Mouse (Mus musculus) embryonic facial prominence, embryonic 14.5 days (tissue): Measurements from ENCODE around the gene Ncbp3. TPM values are rescaled to one million over a fixed set of nuclear protein-coding genes. Genes with fewer than 3 reads are reported as not detected.
"Not testable (repeated sequence)": the region's sequence is repeated elsewhere in the genome, so short reads cannot be mapped to it uniquely, and the experiment has no call there.

Experiments
- ATAC-seq: fragments of 200-750 bp; cut with Nextera tagmentation; 2 replicates; pipeline ENCODE4 v1.8.0; 2017; ENCODE audit warnings: low read depth, moderate number of reproducible peaks, moderate TSS enrichment
- DNase-seq: peaks from one replicate; pipeline ENCODE4 v3.0.0-alpha.2; 2015; ENCODE audit warnings: low spot score
- H3K27ac ChIP-seq: fragments of 300-500 bp; sonication (generic); replicated peaks from 2 replicates; pipeline ENCODE4 v1.5.1; 2014; ENCODE audit warnings: low read depth, mild to moderate bottlenecking, low read length, moderate library complexity
- H3K27me3 ChIP-seq: fragments of 300-500 bp; sonication (generic); replicated peaks from 2 replicates; pipeline ENCODE4 v1.6.1; 2014; ENCODE audit warnings: low read length; ENCODE audit not compliant: control insufficient read depth, insufficient read depth
- H3K36me3 ChIP-seq: fragments of 300-500 bp; sonication (generic); 2 replicates; pipeline ENCODE4 v1.6.1; 2014; ENCODE audit warnings: low read length, mixed read lengths; ENCODE audit not compliant: control insufficient read depth, insufficient read depth
- H3K4me1 ChIP-seq: fragments of 300-500 bp; sonication (generic); 2 replicates; pipeline ENCODE4 v1.6.1; 2014; ENCODE audit warnings: antibody characterized with exemption, low read length; ENCODE audit not compliant: control insufficient read depth, insufficient read depth
- H3K4me2 ChIP-seq: fragments of 300-500 bp; sonication (generic); 2 replicates; pipeline ENCODE4 v1.6.1; 2014; ENCODE audit warnings: low read depth, mild to moderate bottlenecking, low read length, moderate library complexity, mixed read lengths
- H3K4me3 ChIP-seq: fragments of 300-500 bp; sonication (generic); 2 replicates; pipeline ENCODE4 v1.5.1; 2014; ENCODE audit warnings: low read depth, mild to moderate bottlenecking, low read length
- H3K9ac ChIP-seq: fragments of 300-500 bp; sonication (generic); 2 replicates; pipeline ENCODE4 v1.6.1; 2014; ENCODE audit warnings: low read depth, mild to moderate bottlenecking, low read length, moderate library complexity, mixed read lengths
- H3K9me3 ChIP-seq: fragments of 300-500 bp; sonication (generic); 2 replicates; pipeline ENCODE4 v1.6.1; 2016; ENCODE audit warnings: low read length; ENCODE audit not compliant: control insufficient read depth
- WGBS: fragments of 180-500 bp; shearing (Covaris S2); extraction: QIAGEN DNeasy Blood & Tissue Kit; methylation state at CpG from one replicate; pipeline ENCODE4 v1.1.7; 2014; 5-methylcytosine and 5-hydroxymethylcytosine counted together
- polyA plus RNA-seq: library from polyadenylated mRNA; unstranded; fragments of >200 nt; fragmentation: Nextera tagmentation; extraction: Ambion mirVana; gene quantifications from 2 replicates; pipeline ENCODE4 v1.2.1, GENCODE M21; 2014

Gene Ncbp3
- polyA plus RNA-seq, 1 experiment from 2014 or later, result 9.5 TPM

DNA sequence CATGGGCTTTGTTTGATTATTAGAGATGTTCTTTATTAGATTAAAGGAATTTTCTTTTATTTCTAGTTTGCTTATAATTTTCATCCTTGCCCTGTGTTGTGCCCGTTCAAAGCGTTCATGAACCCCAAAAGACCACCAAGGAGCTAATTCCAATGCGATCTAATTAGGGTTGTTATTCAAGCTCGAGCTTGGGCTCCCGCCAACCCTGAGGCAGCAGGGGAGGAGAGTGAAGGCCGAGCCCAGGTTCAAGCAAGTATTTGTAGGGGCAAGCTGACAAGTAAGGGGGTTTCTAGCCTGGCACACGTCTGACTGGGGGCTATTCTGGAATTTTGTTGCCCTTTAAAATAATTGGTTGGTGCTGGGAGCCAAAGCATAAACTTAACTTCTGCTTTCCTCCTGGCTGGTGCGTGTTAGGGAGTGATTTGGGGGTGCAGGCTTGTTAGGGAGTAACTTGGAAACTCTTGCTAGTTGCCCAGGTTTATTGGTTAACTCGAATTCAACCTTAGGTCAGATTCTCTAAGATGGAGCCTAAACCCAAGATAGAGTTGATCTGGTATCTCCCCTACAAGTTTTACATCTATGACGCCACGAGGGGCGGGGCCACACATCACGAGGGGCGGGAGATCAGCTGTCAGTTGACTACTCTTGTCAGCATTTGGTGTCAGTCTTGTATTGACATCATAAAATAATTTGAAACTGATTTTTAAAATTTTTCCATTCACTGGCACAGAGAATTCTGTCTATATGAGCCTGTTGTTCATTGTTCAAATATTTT, 52.6 kb downstream of the Ncbp3 start:
- ATAC-seq, result no peak
- H3K4me1 ChIP-seq, result no peaks in the 10 kb centered on the region
- H3K9me3 ChIP-seq, result no peaks in the 10 kb centered on the region
- no peak overlapping the region for H3K27ac ChIP-seq
- no peak for DNase-seq
- H3K4me2 ChIP-seq, result no peak overlapping the region
- H3K27me3 ChIP-seq, result no peaks in the 10 kb centered on the region
- H3K4me3 ChIP-seq, result no peak overlapping the region
- no peaks in the 10 kb centered on the region for H3K36me3 ChIP-seq
- 64% methylated on average over 14 of the region's 14 CpGs for WGBS
- no peak overlapping the region for H3K9ac ChIP-seq

DNA sequence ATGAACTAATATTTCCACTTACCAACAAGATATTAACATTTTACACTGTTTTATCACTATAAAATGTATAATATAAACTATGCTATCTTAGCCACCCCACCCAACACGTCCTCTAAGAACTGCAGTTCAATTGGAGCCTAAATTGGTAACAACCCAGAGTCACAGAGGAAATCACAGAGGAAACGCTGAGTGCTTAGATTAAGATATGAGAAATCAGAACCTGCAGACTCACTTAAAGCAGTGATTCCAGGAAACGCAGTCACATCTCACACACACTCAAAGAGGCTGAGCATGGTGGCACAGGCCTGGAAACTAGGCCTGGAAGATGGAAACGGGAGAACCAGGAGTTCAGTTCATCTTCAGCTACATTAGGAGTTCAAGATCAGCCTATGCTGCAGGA, 53.7 kb downstream of the Ncbp3 start:
- Histone ChIP-seq H3K27me3 (no peaks in the 10 kb centered on the region), H3K4me1 (no peaks in the 10 kb centered on the region), H3K27ac (no peak overlapping the region), H3K9me3 (no peaks in the 10 kb centered on the region), H3K36me3 (no peaks in the 10 kb centered on the region), H3K9ac (no peak overlapping the region), H3K4me3 (no peak overlapping the region), H3K4me2 (no peak overlapping the region)
- ATAC-seq (no peak), DNase-seq (no peak)
- WGBS, result 76% methylated on average over 4 of the region's 4 CpGs

DNA sequence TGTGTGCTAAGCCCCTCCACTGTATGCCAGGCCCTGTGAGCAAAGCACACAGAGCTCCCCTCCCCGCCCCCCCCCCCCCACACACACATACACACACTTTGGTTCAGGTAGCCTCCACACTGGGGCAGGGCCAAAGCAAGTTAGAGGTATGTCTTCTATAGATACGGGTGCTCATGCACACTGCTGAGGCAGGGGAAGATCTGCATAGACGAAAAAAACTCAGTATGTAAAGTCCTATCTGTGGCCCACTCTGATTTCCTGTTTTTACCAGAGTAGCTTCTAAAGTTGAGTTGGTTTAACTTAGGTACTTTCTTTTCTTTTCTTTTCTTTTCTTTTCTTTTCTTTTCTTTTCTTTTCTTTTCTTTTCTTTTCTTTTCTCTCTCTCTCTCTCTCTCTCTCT, 57.7 kb downstream of the Ncbp3 start:
- ATAC-seq, result no peak
- Histone ChIP-seq H3K27me3 (no peaks in the 10 kb centered on the region), H3K36me3 (no peaks in the 10 kb centered on the region), H3K9ac (no peak overlapping the region), H3K27ac (no peak overlapping the region), H3K9me3 (no peaks in the 10 kb centered on the region), H3K4me3 (no peak overlapping the region), H3K4me1 (no peaks in the 10 kb centered on the region), H3K4me2 (no peak overlapping the region)
- no peak for DNase-seq
- 59% methylated on average over 3 of the region's 3 CpGs for WGBS

DNA sequence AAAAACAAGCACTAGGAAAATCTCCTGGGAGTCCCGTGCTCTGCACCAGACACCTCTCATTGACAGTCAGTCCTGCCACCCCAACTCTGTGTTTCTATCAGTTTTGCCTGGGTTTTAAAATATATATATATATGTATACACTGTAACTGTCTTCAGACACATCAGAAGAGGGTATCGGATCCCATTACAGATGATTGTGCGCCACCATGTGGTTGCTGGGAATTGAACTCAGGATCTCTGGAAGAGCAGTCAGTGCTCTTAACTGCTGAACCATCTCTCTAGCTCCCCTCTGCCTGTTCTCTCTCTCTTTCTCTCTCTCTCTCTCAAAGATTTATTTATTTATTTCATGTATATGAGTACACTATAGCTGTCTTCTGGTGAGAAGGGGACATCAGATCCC, 59.8 kb downstream of the Ncbp3 start:
- H3K9ac ChIP-seq, H3K36me3 ChIP-seq, H3K27ac ChIP-seq, H3K4me3 ChIP-seq, H3K4me1 ChIP-seq, ATAC-seq, DNase-seq, H3K4me2 ChIP-seq, H3K27me3 ChIP-seq, H3K9me3 ChIP-seq: not testable (repeated sequence)
- 28% methylated on average over 3 of the region's 3 CpGs for WGBS

DNA sequence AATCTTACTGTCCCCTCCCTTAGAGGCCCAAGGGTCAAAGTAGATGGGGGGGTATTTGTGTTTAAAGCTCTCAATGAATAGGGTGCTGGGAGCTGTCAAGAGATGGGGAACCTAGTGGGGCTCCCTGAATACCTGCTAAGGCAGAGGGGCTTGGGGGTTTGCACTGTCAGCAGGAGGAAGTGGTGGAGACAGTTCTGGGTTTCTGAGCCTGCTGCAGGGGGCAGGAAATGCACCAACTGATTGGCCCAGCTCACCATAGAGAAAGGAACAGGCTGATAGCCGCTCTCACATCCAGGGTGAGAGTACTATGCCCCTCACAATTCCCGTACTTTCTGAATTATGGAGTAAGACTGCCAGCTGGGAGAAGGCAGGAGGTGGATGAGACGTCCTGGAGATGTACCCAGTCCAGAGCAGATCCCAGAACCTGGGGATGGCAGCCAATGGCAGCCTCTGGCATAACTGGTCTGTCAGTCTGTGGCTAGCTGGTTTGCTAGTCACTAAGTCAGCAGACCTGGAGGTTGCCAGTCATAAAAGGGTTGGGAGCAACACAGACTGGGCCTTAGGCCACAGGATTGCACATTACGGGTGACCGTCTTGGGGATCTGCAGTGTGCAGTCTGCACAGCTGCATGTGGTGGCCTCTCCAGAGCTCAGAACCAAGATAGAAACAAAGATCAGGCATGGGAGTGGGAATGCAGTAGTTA, 60.8 kb downstream of the Ncbp3 start:
- Histone ChIP-seq H3K27me3 (no peaks in the 10 kb centered on the region), H3K9ac (no peak overlapping the region), H3K4me1 (no peaks in the 10 kb centered on the region), H3K4me3 (no peak overlapping the region), H3K9me3 (no peaks in the 10 kb centered on the region), H3K27ac (no peak overlapping the region), H3K4me2 (no peak overlapping the region), H3K36me3 (no peaks in the 10 kb centered on the region)
- DNase-seq (no peak), ATAC-seq (no peak)
- WGBS, result 73% methylated on average over 5 of the region's 5 CpGs

DNA sequence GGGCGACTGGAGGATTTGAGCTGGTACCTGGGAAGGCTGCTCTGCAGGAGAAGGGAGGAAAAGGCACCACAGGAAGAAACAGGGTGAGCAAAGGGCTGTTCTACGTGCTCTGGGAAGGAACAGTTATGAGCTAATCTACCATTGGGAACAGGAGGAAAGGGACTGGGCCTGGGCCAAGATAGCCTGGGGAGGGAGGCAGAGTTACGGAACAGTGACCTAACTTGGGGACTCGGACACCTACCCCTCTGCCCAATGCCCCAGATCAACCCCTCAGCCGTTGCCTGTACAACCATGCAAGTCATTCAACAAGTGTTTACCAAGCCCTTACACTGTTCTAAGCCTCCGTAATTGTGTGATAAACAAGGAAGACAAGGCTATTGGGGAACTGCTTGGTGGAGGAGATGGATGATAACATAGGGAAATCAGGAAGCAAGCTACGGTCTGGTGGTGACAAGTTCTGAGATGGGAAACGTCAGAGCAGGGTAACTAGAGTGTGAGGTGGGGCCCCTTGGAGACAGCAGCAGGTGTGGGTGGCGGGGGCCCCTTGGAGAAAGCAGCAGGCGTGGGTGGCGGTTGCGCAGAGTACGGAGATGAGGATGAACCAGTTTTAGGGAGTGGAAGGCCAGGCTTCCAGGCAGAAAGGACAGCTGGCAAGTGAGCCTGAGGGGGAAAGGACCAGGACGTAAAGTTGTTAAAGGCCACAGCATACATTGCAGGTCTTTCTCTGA, 61.5 kb downstream of the Ncbp3 start:
- ATAC-seq (no peak), DNase-seq (no peak)
- WGBS, result 73% methylated on average over 14 of the region's 14 CpGs
- H3K36me3 ChIP-seq, result no peaks in the 10 kb centered on the region
- no peak overlapping the region for H3K9ac ChIP-seq
- H3K9me3 ChIP-seq, result no peaks in the 10 kb centered on the region
- H3K27me3 ChIP-seq, result no peaks in the 10 kb centered on the region
- no peak overlapping the region for H3K27ac ChIP-seq
- no peaks in the 10 kb centered on the region for H3K4me1 ChIP-seq
- no peak overlapping the region for H3K4me2 ChIP-seq
- H3K4me3 ChIP-seq, result no peak overlapping the region

DNA sequence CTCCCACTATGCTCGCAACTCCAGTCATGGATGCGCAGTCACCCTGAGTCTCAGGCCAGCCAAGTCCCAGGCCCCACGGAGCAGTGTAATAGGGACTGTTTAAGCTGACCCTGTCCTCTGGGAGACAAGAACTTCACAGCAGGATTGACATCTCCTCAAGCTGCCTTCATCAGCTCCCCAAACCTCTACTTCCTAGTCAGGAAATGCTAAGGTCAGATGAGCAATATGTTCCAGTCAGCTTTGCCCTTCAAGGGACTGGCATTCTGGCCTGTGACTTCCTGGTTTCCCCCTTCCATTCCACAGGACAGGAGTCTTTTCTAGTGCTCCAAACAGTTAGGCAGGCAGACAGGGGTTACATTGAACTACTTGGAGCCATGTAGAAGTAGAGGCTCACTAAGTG, 62.4 kb downstream of the Ncbp3 start:
- no peaks in the 10 kb centered on the region for H3K9me3 ChIP-seq
- H3K4me1 ChIP-seq, result no peaks in the 10 kb centered on the region
- H3K36me3 ChIP-seq, result no peaks in the 10 kb centered on the region
- no peak overlapping the region for H3K27ac ChIP-seq
- H3K9ac ChIP-seq, result no peak overlapping the region
- H3K4me2 ChIP-seq, result no peak overlapping the region
- no peak for ATAC-seq
- no peaks in the 10 kb centered on the region for H3K27me3 ChIP-seq
- WGBS, result 83% methylated on average over 3 of the region's 3 CpGs
- DNase-seq, result no peak
- H3K4me3 ChIP-seq, result no peak overlapping the region

DNA sequence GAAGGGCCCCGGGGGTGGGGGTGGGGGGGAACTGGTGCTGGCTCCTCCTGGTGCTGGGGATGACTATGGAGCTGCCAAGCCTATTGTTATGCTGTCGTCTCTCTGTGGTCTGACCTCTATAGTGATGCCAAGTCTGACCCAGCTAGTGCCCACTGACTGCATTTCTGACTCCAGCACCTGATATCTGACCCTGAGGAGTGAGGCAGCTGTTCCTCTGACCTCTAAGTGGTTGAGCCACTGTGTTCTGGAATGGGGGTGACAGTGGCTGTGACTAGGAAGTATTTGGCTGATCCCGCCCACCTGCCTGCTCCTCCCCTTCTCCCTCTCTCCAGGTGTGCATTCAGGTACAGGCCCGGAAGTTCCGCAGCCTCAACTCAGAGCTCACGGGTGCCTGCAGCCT, 63.8 kb downstream of the Ncbp3 start:
- 67% methylated on average over 6 of the region's 6 CpGs for WGBS
- DNase-seq (no peak), ATAC-seq (no peak)
- Histone ChIP-seq H3K36me3 (no peaks in the 10 kb centered on the region), H3K9ac (no peak overlapping the region), H3K4me3 (no peak overlapping the region), H3K4me2 (no peak overlapping the region), H3K9me3 (no peaks in the 10 kb centered on the region), H3K4me1 (no peaks in the 10 kb centered on the region), H3K27ac (no peak overlapping the region), H3K27me3 (no peaks in the 10 kb centered on the region)
